Mouse (Mus musculus): ENCODE measurements around the gene 6820408C15Rik.

- no peak for TF ChIP-seq CTCF (IDR thresholded peaks at IDR 0.05; ENCODE audit: extremely low read depth, insufficient read length, insufficient replicate concordance, low read depth, low read length)
- no peak for TF ChIP-seq POLR2A (IDR thresholded peaks at IDR 0.05; ENCODE audit: low read depth, low read length)
Measured at GRCm38 (mm10) chr2:152480881-152481280, 65.5 kb downstream of the 6820408C15Rik start.
